Mouse (Mus musculus): ENCODE data around the gene Cntnap1.
A peak's percentile ranks its signal among the peaks of the same experiment; 100 is the strongest.

The Cntnap1 gene

GRCm38 (mm10) chr11:101170811-101171610 lies 688 bp downstream of the Cntnap1 start, which contains the start of gene Plekhh3:
Plekhh3 (minus strand) TSS chr11:101171351.
- DNase-seq: peak; percentile 93 to 94

- peak; percentile 76 to 78 for DNase-seq
Observed at GRCm38 (mm10) chr11:101171721-101172433, 1.6 kb downstream of the Cntnap1 start.

GRCm38 (mm10) chr11:101172434-101172815 lies 2.1 kb downstream of the Cntnap1 start:
- no peak for DNase-seq

- DNase-seq: peak in 1 of 2 experiments; percentile 41
Observed at GRCm38 (mm10) chr11:101173112-101173511, 2.8 kb downstream of the Cntnap1 start.

GRCm38 (mm10) chr11:101173631-101174388 lies 3.5 kb downstream of the Cntnap1 start:
- peak; percentile 69 to 70 for DNase-seq

- peak in 1 of 2 experiments; percentile 56 for DNase-seq
Observed at GRCm38 (mm10) chr11:101174389-101174745, 4.0 kb downstream of the Cntnap1 start.

- DNase-seq: peak; percentile 38 to 61
Observed at GRCm38 (mm10) chr11:101174851-101175628, 4.7 kb downstream of the Cntnap1 start, which contains the start of gene Ccr10. Ccr10 (minus strand) TSS chr11:101175443.

- DNase-seq: peak; percentile 71 to 79
Observed at GRCm38 (mm10) chr11:101175636-101176116, 5.4 kb downstream of the Cntnap1 start.

GRCm38 (mm10) chr11:101176117-101176691 lies 5.9 kb downstream of the Cntnap1 start:
- peak; percentile 74 to 78 for DNase-seq

GRCm38 (mm10) chr11:101176933-101177773 lies 6.8 kb downstream of the Cntnap1 start:
- DNase-seq: peak; percentile 92 to 93

- peak in 1 of 2 experiments; percentile 40 for DNase-seq
Observed at GRCm38 (mm10) chr11:101178061-101179058, 8.0 kb downstream of the Cntnap1 start.

- peak; percentile 59 to 69 for DNase-seq
Observed at GRCm38 (mm10) chr11:101179306-101179705, 9.0 kb downstream of the Cntnap1 start.

GRCm38 (mm10) chr11:101180261-101180660 lies 9.9 kb downstream of the Cntnap1 start:
- no peak for DNase-seq

- peak; percentile 77 to 81 for DNase-seq
Observed at GRCm38 (mm10) chr11:101180846-101181740, 10.8 kb downstream of the Cntnap1 start.

- DNase-seq: no peak
Observed at GRCm38 (mm10) chr11:101181961-101182360, 11.6 kb downstream of the Cntnap1 start.

- DNase-seq: peak in 1 of 2 experiments; percentile 35
Observed at GRCm38 (mm10) chr11:101182771-101183517, 12.6 kb downstream of the Cntnap1 start.

- peak in 1 of 2 experiments; percentile 10 for DNase-seq
Observed at GRCm38 (mm10) chr11:101184984-101185383, 14.7 kb downstream of the Cntnap1 start.
